Mouse (Mus musculus): Measurements from ENCODE around the gene Serinc1. TPM values are rescaled to one million over a fixed set of nuclear protein-coding genes. Genes with fewer than 3 reads are reported as not detected.

Gene Serinc1
- polyA plus RNA-seq, 1 experiment from 2014 or later, result 261 TPM

- Histone ChIP-seq H3K9me3 (replicated peaks) (no peaks in the 10 kb centered on the region), H3K27ac (no peak overlapping the region), H3K4me2 (replicated peaks) (no peak overlapping the region), H3K4me1 (peaks cover 20% of the 10 kb centered on the region), H3K9ac (no peak overlapping the region), H3K27me3 (no peaks in the 10 kb centered on the region), H3K4me3 (no peak overlapping the region), H3K36me3 (peaks cover 44% of the 10 kb centered on the region)
- no peak for ATAC-seq (ENCODE audit: low FRiP score)
- 99% methylated on average over 5 of the region's 5 CpGs for WGBS
Measured at GRCm38 (mm10) chr10:57526469-57526868, 5.9 kb downstream of the Serinc1 start.

- H3K9me3 ChIP-seq (replicated peaks), result no peaks in the 10 kb centered on the region
- H3K36me3 ChIP-seq, result peaks cover 64% of the 10 kb centered on the region
Measured at GRCm38 (mm10) chr10:57515278-57515677, 17.1 kb downstream of the Serinc1 start.

GRCm38 (mm10) chr10:57514616-57515015 lies 17.7 kb downstream of the Serinc1 start:
- Histone ChIP-seq H3K4me1 (no peaks in the 10 kb centered on the region), H3K9me3 (replicated peaks) (no peaks in the 10 kb centered on the region), H3K27ac (no peak overlapping the region), H3K4me3 (no peak overlapping the region), H3K36me3 (peaks cover 60% of the 10 kb centered on the region), H3K27me3 (no peaks in the 10 kb centered on the region), H3K9ac (no peak overlapping the region), H3K4me2 (replicated peaks) (no peak overlapping the region)
- ATAC-seq (ENCODE audit: low FRiP score), result no peak
- WGBS, result 90% methylated on average over 2 of the region's 2 CpGs

More at GRCm38 (mm10) chr10:57515278-57515677, 17.1 kb downstream of the Serinc1 start:
- Histone ChIP-seq H3K4me2 (replicated peaks) (no peak overlapping the region), H3K9ac (no peak overlapping the region), H3K4me1 (no peaks in the 10 kb centered on the region), H3K27me3 (no peaks in the 10 kb centered on the region), H3K4me3 (no peak overlapping the region), H3K27ac (no peak overlapping the region)
- WGBS, result 90% methylated on average over 1 of the region's 1 CpGs
- no peak for ATAC-seq (ENCODE audit: low FRiP score)

- H3K9ac ChIP-seq, result no peak overlapping the region
- H3K27ac ChIP-seq, result no peak overlapping the region
- WGBS, result 90% methylated on average over 9 of the region's 9 CpGs
- no peaks in the 10 kb centered on the region for H3K27me3 ChIP-seq
- H3K9me3 ChIP-seq (replicated peaks), result no peaks in the 10 kb centered on the region
- H3K4me2 ChIP-seq (replicated peaks), result no peak overlapping the region
- no peaks in the 10 kb centered on the region for H3K4me1 ChIP-seq
- no peak for ATAC-seq (ENCODE audit: low FRiP score)
- H3K36me3 ChIP-seq, result peaks cover 25% of the 10 kb centered on the region
- H3K4me3 ChIP-seq, result no peak overlapping the region
Measured at GRCm38 (mm10) chr10:57499414-57500156, 32.7 kb downstream of the Serinc1 start.

GRCm38 (mm10) chr10:57492050-57492449 lies 40.3 kb downstream of the Serinc1 start:
- no peak overlapping the region for H3K4me3 ChIP-seq
- no peak for ATAC-seq (ENCODE audit: low FRiP score)
- WGBS, result 73% methylated on average over 2 of the region's 2 CpGs
- 0 out of 2 replicates have a peak, but pooled peaks cover 5% of the 10 kb centered on the region for H3K9me3 ChIP-seq (replicated peaks)
- no peak overlapping the region for H3K9ac ChIP-seq
- H3K36me3 ChIP-seq, result peaks cover 13% of the 10 kb centered on the region
- no peak overlapping the region for H3K27ac ChIP-seq
- H3K27me3 ChIP-seq, result no peaks in the 10 kb centered on the region
- H3K4me1 ChIP-seq, result peaks cover 12% of the 10 kb centered on the region
- H3K4me2 ChIP-seq (replicated peaks), result no peak overlapping the region

- H3K9me3 ChIP-seq (replicated peaks), result 0 out of 2 replicates have a peak, but pooled peaks cover 4% of the 10 kb centered on the region
- ATAC-seq (ENCODE audit: low FRiP score), result no peak
- H3K27me3 ChIP-seq, result no peaks in the 10 kb centered on the region
- no peak overlapping the region for H3K27ac ChIP-seq
- peaks cover 4% of the 10 kb centered on the region for H3K36me3 ChIP-seq
- no peak overlapping the region for H3K9ac ChIP-seq
- H3K4me3 ChIP-seq, result no peak overlapping the region; the same call in 1 of the 2 replicates
- peaks cover 12% of the 10 kb centered on the region for H3K4me1 ChIP-seq
- H3K4me2 ChIP-seq (replicated peaks), result peak overlapping the region; percentile 63
Measured at GRCm38 (mm10) chr10:57488591-57488990, 43.7 kb downstream of the Serinc1 start.

GRCm38 (mm10) chr10:57487201-57487600 lies 45.1 kb downstream of the Serinc1 start:
- Histone ChIP-seq H3K27ac (peak overlapping the region; percentile 98; the same call in 1 of the 2 replicates), H3K4me1 (peaks cover 12% of the 10 kb centered on the region), H3K4me2 (replicated peaks) (peak overlapping the region; percentile 63), H3K36me3 (no peaks in the 10 kb centered on the region; the same call in 1 of the 2 replicates), H3K9me3 (replicated peaks) (no peaks in the 10 kb centered on the region), H3K4me3 (peak overlapping the region; percentile 89), H3K9ac (peak overlapping the region; percentile 94), H3K27me3 (no peaks in the 10 kb centered on the region)
- ATAC-seq (ENCODE audit: low FRiP score), result peak; percentile 33
- 2% methylated on average over 8 of the region's 8 CpGs for WGBS

- Histone ChIP-seq H3K4me1 (peaks cover 12% of the 10 kb centered on the region), H3K27me3 (no peaks in the 10 kb centered on the region), H3K36me3 (no peaks in the 10 kb centered on the region), H3K4me2 (replicated peaks) (peak overlapping the region; percentile 63), H3K4me3 (peak overlapping the region; percentile 89), H3K9ac (peak overlapping the region; percentile 94), H3K27ac (peak overlapping the region; percentile 98), H3K9me3 (replicated peaks) (no peaks in the 10 kb centered on the region)
- under 1% methylated on average over 65 of the region's 65 CpGs for WGBS
- ATAC-seq (ENCODE audit: low FRiP score), result peak; percentile 81
Measured at GRCm38 (mm10) chr10:57486542-57487071, 45.7 kb downstream of the Serinc1 start.

- 2% methylated on average over 35 of the region's 52 CpGs for WGBS
- ATAC-seq (ENCODE audit: low FRiP score), result peak; percentile 99
Measured at GRCm38 (mm10) chr10:57485908-57486541, 46.3 kb downstream of the Serinc1 start, which contains the start of gene Hsf2. Hsf2 (plus strand) TSS chr10:57486385.

GRCm38 (mm10) chr10:57484741-57485140 lies 47.6 kb downstream of the Serinc1 start:
- Histone ChIP-seq H3K27ac (no peak overlapping the region), H3K27me3 (no peaks in the 10 kb centered on the region), H3K36me3 (no peaks in the 10 kb centered on the region), H3K9ac (no peak overlapping the region), H3K9me3 (replicated peaks) (no peaks in the 10 kb centered on the region), H3K4me3 (no peak overlapping the region), H3K4me2 (replicated peaks) (no peak overlapping the region), H3K4me1 (peaks cover 9% of the 10 kb centered on the region)
- 84% methylated on average over 3 of the region's 3 CpGs for WGBS
- no peak for ATAC-seq (ENCODE audit: low FRiP score)

More at GRCm38 (mm10) chr10:57485908-57486541, 46.3 kb downstream of the Serinc1 start, which contains the start of gene Hsf2:
- peak within 1 kb of the TSS; percentile 63 for H3K4me2 ChIP-seq (replicated peaks)
- peak within 1 kb of the TSS; percentile 89 for H3K4me3 ChIP-seq
- peak within 1 kb of the TSS; percentile 98 for H3K27ac ChIP-seq
- H3K9me3 ChIP-seq (replicated peaks), result no peaks in the 10 kb centered on the region
- H3K4me1 ChIP-seq, result peaks cover 12% of the 10 kb centered on the region
- H3K27me3 ChIP-seq, result no peaks in the 10 kb centered on the region
- no peaks in the 10 kb centered on the region for H3K36me3 ChIP-seq
- peak within 1 kb of the TSS; percentile 94 for H3K9ac ChIP-seq

GRCm38 (mm10) chr10:57481717-57482116 lies 50.6 kb downstream of the Serinc1 start:
- Histone ChIP-seq H3K9ac (no peak overlapping the region), H3K4me1 (no peaks in the 10 kb centered on the region), H3K9me3 (replicated peaks) (no peaks in the 10 kb centered on the region), H3K36me3 (no peaks in the 10 kb centered on the region), H3K4me3 (no peak overlapping the region), H3K27ac (no peak overlapping the region), H3K27me3 (no peaks in the 10 kb centered on the region), H3K4me2 (replicated peaks) (no peak overlapping the region)
- WGBS, result 38% methylated on average over 5 of the region's 5 CpGs
- no peak for ATAC-seq (ENCODE audit: low FRiP score)

- Histone ChIP-seq H3K4me2 (replicated peaks) (no peak overlapping the region), H3K4me3 (no peak overlapping the region), H3K36me3 (no peaks in the 10 kb centered on the region), H3K4me1 (no peaks in the 10 kb centered on the region), H3K27me3 (no peaks in the 10 kb centered on the region), H3K27ac (no peak overlapping the region), H3K9ac (no peak overlapping the region), H3K9me3 (replicated peaks) (no peaks in the 10 kb centered on the region)
- 71% methylated on average over 9 of the region's 9 CpGs for WGBS
- no peak for ATAC-seq (ENCODE audit: low FRiP score)
Measured at GRCm38 (mm10) chr10:57477121-57477843, 55.0 kb downstream of the Serinc1 start.

Data from hindbrain, embryonic 12.5 days (tissue).